Mouse (Mus musculus): Measurements from ENCODE around the gene Thoc6.
A peak's percentile ranks its signal among the peaks of the same experiment; 100 is the strongest.

DNA sequence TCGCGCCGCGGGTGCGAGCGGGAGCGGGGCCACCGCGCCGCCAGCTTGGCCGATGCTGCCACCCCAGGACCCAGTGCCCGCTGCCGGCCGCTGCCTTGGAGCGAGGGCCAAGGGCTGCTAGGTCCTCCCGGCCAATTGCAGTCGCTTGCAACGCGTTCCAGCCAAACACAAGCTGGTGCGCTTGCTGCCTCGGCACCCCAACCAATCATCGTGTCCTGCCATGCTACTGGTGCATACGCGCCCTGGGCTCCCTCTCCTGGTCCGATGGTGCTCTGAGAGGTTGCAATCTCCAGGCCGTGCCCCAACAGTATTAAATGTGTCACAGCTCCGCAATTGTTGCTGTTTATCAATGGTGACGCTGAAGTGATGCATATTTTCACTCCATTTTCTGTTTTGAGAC lies 26.4 kb upstream of the Thoc6 start:
- no peak for TF ChIP-seq POLR2A (IDR thresholded peaks at IDR 0.05; ENCODE audit: low read depth, low read length)
- peak; percentile 34; the same call in 1 of the 2 replicates for TF ChIP-seq CTCF (IDR thresholded peaks at IDR 0.05; ENCODE audit: extremely low read depth, insufficient read depth, insufficient read length, insufficient replicate concordance)

Data from spleen, adult 2 months (tissue).